Mouse (Mus musculus) limb, embryonic 10.5 days (tissue): ENCODE measurements around the gene Nexn. TPM values are rescaled to one million over a fixed set of nuclear protein-coding genes. Genes with fewer than 3 reads are reported as not detected.

ENCODE experiments used
- DNase-seq: peaks from one replicate; pipeline ENCODE4 v3.0.0-alpha.2; 2017; ENCODE audit warnings: low spot score
- H3K27ac ChIP-seq: fragments of 300-500 bp; sonication (generic); 2 replicates; pipeline ENCODE4 v1.5.1; 2016; ENCODE audit warnings: mild to moderate bottlenecking
- H3K27me3 ChIP-seq: fragments of 300-500 bp; sonication (generic); 2 replicates; pipeline ENCODE4 v1.6.1; 2016; ENCODE audit warnings: low read depth, mild to moderate bottlenecking; ENCODE audit not compliant: poor library complexity, severe bottlenecking
- H3K36me3 ChIP-seq: fragments of 300-500 bp; sonication (generic); 2 replicates; pipeline ENCODE4 v1.6.1; 2016; ENCODE audit warnings: mild to moderate bottlenecking, moderate library complexity
- H3K4me1 ChIP-seq: fragments of 300-500 bp; sonication (generic); 2 replicates; pipeline ENCODE4 v1.6.1; 2016
- H3K4me3 ChIP-seq: fragments of 300-500 bp; sonication (generic); 2 replicates; pipeline ENCODE4 v1.5.1; 2016; ENCODE audit warnings: mild to moderate bottlenecking, moderate library complexity
- H3K9me3 ChIP-seq: fragments of 300-500 bp; sonication (generic); replicated peaks from 2 replicates; pipeline ENCODE4 v1.6.1; 2016; ENCODE audit warnings: mild to moderate bottlenecking
- WGBS: fragments of 180-500 bp; shearing (Covaris S2); methylation state at CpG from one replicate; pipeline ENCODE4 v1.1.7; 2016; 5-methylcytosine and 5-hydroxymethylcytosine counted together
- polyA plus RNA-seq: library from polyadenylated mRNA; unstranded; fragments of >200 nt; fragmentation: Nextera tagmentation; extraction: Ambion mirVana; gene quantifications from 2 replicates; pipeline ENCODE4 v1.2.1, GENCODE M21; 2016

Nexn gene
- polyA plus RNA-seq, 1 experiment from 2014 or later, result 3.0 TPM

DNA sequence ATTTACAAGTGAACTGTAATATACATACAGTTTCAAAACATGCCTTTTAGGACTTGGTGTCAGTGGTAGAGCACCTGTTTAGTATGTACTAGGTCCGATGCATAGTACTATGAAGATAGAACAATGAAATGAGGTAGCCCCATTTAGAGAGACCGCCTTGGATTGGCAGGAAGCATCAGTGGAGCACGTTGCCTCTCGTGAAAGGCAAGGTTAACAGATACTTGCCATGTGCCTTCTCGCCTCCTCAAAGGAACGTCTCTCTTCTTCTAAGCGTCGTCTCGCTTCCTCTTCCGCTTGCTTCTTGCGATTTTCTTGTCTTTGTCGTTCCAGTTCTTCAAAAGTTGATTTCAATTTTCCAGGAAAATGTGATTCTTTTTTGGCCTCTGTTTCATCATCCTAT is 18.4 kb downstream of the Nexn start:
- H3K4me3 ChIP-seq, result no peak overlapping the region
- H3K27ac ChIP-seq, result no peak overlapping the region
- no peaks in the 10 kb centered on the region for H3K9me3 ChIP-seq
- 91% methylated on average over 12 of the region's 12 CpGs for WGBS
- no peaks in the 10 kb centered on the region for H3K27me3 ChIP-seq
- no peak for DNase-seq
- H3K4me1 ChIP-seq, result no peaks in the 10 kb centered on the region
- H3K36me3 ChIP-seq, result no peaks in the 10 kb centered on the region; the same call in 1 of the 2 replicates

DNA sequence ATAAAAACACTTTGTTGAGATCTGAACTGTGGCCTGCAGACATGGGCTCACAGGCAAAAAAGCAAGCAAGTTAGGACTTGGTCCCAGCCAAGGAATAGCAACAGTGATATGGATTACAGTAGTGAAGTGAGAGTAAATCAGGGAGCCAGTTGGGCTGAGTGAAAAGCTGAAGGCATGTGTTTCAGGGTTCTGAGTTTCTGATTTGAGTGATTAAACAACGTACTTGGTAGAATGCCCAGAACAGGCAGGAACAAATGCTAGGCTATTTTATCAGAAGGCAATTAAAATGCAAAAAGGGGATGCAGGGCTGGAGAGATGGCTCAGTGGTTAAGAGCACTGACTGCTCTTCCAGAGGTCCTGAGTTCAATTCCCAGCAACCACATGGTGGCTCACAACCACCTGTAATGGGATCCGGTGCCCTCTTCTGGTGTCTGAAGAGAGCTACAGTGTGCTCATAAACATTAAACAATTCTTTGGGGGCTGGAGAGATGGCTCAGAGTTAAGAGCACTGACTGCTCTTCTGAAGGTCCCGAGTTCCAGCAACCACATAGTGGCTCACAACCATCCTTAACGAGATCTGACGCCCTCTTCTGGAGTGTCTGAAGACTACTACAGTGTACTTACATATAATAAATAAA is 20.8 kb downstream of the Nexn start:
- DNase-seq, result no peak
- H3K27me3 ChIP-seq, result no peaks in the 10 kb centered on the region
- H3K9me3 ChIP-seq, result no peaks in the 10 kb centered on the region
- no peaks in the 10 kb centered on the region for H3K4me1 ChIP-seq
- H3K27ac ChIP-seq, result no peak overlapping the region
- 77% methylated on average over 5 of the region's 5 CpGs for WGBS
- H3K36me3 ChIP-seq, result peaks cover 6% of the 10 kb centered on the region
- no peak overlapping the region for H3K4me3 ChIP-seq

DNA sequence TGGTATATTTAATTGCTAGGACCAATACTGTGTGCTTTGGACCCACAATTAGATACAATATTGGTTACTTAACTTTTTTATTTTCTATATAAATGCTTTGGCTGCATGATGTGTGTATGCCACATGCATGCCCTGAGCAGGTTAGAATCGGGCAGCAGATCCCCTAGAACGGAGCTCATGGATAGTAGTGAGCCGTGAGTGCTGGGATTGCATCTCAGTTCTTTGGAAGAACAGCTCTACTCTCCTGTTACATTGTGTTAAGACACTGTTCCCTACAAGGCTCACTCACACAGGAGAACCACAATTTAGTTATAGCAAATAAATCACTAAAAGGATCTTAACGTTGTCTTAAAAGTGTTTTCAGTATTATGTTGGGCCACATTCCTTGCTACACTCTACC is 22.8 kb downstream of the Nexn start:
- Histone ChIP-seq H3K27ac (no peak overlapping the region), H3K4me1 (no peaks in the 10 kb centered on the region), H3K27me3 (no peaks in the 10 kb centered on the region), H3K36me3 (peaks cover 25% of the 10 kb centered on the region), H3K4me3 (no peak overlapping the region), H3K9me3 (no peaks in the 10 kb centered on the region)
- no peak for DNase-seq
- 72% methylated on average over 4 of the region's 4 CpGs for WGBS

DNA sequence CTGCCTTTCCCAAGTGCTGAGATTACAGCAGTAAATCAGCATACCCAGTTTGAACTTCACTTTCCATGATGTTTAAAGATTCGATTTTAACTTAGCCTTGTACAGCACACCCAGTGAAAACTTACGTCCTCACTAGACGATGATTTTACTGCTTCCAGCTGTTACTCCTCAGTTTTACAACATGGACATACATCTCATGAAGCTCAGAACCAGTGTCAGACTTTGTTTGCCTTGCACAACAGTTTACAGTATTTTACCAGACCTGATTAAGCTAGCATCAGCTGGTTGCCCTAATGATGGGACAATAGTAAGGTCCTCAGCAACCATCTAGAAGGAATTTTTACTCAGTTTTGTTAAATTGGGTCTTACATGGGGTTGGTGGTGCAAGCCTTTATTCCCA is 25.1 kb downstream of the Nexn start:
- Histone ChIP-seq H3K4me3 (no peak overlapping the region), H3K4me1 (no peaks in the 10 kb centered on the region), H3K27me3 (no peaks in the 10 kb centered on the region), H3K36me3 (peaks cover 47% of the 10 kb centered on the region), H3K9me3 (no peaks in the 10 kb centered on the region), H3K27ac (no peak overlapping the region)
- 73% methylated on average over 3 of the region's 3 CpGs for WGBS
- no peak for DNase-seq

DNA sequence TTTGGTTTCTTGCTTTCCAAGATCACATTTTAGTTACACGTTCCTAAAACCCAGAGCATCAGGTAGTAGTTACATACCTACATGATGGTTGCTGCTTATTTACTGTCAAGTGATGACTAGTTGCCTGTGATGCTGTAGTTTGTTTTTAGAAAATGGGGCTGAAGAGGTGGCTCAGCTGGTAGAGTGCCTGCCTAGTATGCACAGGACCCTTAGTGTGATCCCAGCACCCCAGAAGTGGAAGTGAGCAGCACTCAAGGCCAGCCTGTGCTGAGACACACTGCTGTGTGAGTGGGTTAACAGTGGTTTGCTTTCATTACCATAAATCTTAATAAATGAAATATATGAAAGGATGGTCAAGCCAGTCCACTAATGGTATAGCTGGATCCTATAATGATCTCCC is 26.6 kb downstream of the Nexn start:
- H3K4me3 ChIP-seq, result no peak overlapping the region
- peaks cover 62% of the 10 kb centered on the region for H3K36me3 ChIP-seq
- no peaks in the 10 kb centered on the region for H3K9me3 ChIP-seq
- no peak for DNase-seq
- 100% methylated on average over 1 of the region's 1 CpGs for WGBS
- no peak overlapping the region for H3K27ac ChIP-seq
- H3K4me1 ChIP-seq, result no peaks in the 10 kb centered on the region
- H3K27me3 ChIP-seq, result no peaks in the 10 kb centered on the region

DNA sequence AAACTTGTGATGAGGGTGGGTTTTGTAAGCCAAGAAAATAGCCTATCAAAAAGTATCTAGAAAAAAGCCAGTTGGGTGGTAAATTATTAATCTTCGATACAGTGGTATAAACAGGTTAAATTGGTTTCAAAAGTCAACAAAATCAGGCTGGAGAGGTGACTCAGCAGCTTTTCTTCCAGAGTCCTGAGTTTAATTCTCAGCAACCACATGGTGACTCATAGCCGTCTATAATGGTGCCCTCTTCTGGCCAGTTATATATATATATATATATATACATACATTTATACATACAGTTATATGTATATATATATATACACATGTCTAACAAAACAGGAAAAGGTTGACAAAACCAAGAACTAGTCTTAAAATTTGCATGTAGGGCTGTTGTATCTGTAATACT is 27.3 kb downstream of the Nexn start:
- 78% methylated on average over 2 of the region's 2 CpGs for WGBS
- Histone ChIP-seq H3K27me3 (no peaks in the 10 kb centered on the region), H3K9me3 (no peaks in the 10 kb centered on the region), H3K27ac (no peak overlapping the region), H3K36me3 (peaks cover 69% of the 10 kb centered on the region), H3K4me3 (no peak overlapping the region), H3K4me1 (no peaks in the 10 kb centered on the region)
- DNase-seq, result no peak

DNA sequence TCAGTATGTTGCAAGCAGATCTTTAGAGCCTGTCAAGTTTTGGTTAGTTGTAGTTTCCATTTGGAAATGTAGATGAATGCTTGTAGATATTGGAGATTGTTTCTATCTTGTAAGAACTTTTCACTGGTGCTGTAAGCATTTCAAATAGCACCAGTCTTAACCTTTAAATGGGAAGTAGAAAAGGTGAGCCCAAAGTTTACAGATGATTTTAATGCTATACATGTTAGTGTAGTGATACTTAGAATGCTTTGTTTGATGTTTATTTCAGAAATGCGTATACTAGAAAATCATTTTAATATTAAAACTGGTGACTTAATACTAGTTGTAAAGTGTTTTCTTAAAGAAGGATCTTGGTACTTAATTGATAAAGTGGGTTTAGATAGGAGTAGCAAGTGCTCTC is 30.3 kb downstream of the Nexn start:
- H3K27me3 ChIP-seq, result no peaks in the 10 kb centered on the region
- no peak for DNase-seq
- H3K9me3 ChIP-seq, result no peaks in the 10 kb centered on the region
- 95% methylated on average over 1 of the region's 1 CpGs for WGBS
- peaks cover 97% of the 10 kb centered on the region for H3K36me3 ChIP-seq
- no peak overlapping the region for H3K4me3 ChIP-seq
- H3K27ac ChIP-seq, result no peak overlapping the region
- no peaks in the 10 kb centered on the region for H3K4me1 ChIP-seq

DNA sequence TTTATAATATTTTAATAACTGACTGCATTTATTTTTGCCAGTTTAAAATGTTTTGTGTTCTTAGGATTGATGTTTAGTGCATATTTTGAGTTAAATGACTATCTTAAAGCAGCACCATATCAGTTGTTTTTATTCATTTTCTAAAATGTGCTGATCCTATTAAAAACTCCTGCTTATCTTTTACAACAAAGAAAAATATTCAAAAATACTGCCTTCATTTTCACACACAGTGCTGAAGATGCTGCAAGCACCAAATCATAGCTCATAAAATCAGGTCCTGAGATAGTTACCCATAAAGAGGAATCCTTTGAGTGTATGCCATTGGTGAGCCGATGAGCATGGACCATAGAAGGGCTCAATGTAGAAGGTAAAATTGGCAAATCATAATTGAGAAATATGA is 30.9 kb downstream of the Nexn start:
- 97% methylated on average over 1 of the region's 1 CpGs for WGBS
- Histone ChIP-seq H3K36me3 (peaks cover 98% of the 10 kb centered on the region), H3K27ac (no peak overlapping the region), H3K9me3 (no peaks in the 10 kb centered on the region), H3K27me3 (no peaks in the 10 kb centered on the region), H3K4me1 (no peaks in the 10 kb centered on the region), H3K4me3 (no peak overlapping the region)
- no peak for DNase-seq

DNA sequence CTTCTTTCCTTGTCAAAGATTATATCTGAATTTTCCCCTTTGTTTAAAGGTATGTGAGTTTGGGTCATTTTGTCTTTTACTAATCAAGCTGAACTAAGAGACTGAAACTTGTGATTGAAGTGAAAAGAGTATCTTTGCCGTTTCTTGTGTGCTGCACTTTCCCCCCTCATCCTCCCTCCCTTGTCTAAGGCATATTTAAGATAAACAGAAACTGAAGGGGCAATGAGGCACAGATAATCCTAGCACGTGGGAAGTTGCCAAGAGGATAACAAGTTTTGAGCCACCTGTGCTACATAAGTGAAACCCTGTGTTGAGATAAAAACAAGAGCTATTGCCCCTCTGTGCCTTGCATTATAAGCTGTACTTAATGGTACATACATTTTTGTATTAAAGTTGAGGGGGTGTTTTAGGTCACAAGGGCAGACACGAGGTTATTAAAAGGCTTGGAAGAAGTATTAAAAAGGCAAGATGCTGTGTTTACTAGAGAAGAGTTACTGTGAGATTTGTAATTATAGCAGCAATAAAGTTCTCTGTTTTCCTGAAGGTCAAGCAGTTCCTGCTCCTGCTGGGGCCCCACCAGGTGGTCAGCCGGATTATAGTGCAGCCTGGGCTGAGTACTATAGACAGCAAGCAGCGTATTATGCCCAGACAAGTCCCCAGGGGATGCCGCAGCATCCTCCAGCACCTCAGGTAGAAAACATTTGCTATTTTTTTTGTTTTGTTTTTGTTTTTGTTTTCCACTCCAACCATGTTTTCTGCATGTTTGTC is 34.6 kb downstream of the Nexn start:
- H3K4me3 ChIP-seq, result no peak overlapping the region
- 73% methylated on average over 6 of the region's 6 CpGs for WGBS
- H3K36me3 ChIP-seq, result peaks cover 100% of the 10 kb centered on the region

DNA sequence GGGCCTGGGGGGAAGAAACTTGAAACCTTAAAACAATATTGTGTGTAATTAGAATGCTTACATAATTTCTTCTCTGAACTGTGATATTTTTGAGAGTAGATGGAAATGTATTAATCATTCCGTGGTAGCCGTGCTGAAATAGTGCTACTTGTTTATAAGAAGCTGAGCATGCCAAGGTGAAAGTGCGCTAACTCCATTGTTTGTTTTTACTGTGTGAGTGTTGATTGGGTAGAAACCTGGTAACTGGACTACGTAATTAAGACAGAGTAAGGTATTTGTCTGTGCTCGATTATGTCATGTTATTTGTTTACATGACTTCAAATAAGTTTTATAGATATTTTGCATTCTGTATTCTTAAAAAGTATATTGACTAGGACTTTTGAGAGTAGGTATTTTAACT is 36.9 kb downstream of the Nexn start:
- no peak for DNase-seq
- Histone ChIP-seq H3K36me3 (peaks cover 100% of the 10 kb centered on the region), H3K27ac (no peak overlapping the region), H3K27me3 (no peaks in the 10 kb centered on the region), H3K4me3 (no peak overlapping the region), H3K4me1 (no peaks in the 10 kb centered on the region), H3K9me3 (no peaks in the 10 kb centered on the region)
- 95% methylated on average over 5 of the region's 5 CpGs for WGBS

More for the DNA sequence above, 34.6 kb downstream of the Nexn start:
- Histone ChIP-seq H3K27ac (no peak overlapping the region), H3K9me3 (no peaks in the 10 kb centered on the region), H3K4me1 (no peaks in the 10 kb centered on the region), H3K27me3 (no peaks in the 10 kb centered on the region)
- DNase-seq, result no peak

DNA sequence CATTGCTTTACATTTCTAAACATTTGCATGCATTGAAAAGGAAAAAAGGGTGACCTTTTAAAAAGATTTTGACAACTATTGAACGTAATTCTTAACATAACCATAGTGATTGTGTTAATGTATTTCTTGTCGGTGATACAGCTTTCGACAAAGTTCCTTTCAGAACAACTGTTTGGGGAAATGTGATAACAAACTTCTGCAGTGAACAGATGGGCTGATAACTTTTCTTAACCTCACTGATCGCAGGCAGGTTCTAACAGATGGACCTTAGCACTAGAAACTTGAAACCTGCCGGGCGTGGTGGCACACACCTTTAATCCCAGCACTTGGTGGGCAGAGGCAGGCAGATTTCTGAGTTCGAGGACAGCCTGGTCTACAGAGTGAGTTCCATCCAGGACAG is 37.3 kb downstream of the Nexn start:
- Histone ChIP-seq H3K4me3 (no peak overlapping the region), H3K36me3 (peaks cover 100% of the 10 kb centered on the region), H3K4me1 (no peaks in the 10 kb centered on the region), H3K27me3 (no peaks in the 10 kb centered on the region), H3K9me3 (no peaks in the 10 kb centered on the region), H3K27ac (no peak overlapping the region)
- 95% methylated on average over 7 of the region's 7 CpGs for WGBS
- DNase-seq, result no peak

DNA sequence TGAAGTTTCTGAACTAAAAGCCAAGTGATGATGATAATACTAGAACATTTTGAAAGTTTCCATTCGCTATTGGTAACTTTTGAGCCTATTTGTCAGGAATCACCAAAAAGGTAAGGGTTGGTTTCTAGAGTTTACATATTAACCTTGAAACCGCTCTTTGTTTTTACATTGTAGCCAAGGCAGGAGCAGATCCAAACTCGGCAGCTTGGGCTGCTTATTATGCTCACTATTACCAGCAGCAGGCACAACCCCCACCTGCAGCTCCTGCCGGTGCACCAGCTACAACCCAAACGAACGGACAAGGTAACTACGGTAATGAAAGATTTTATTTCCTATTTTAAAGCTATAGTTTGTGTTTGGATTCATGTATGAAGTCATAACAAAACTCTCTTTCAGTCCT is 40.2 kb downstream of the Nexn start:
- 94% methylated on average over 7 of the region's 7 CpGs for WGBS
- Histone ChIP-seq H3K4me1 (no peaks in the 10 kb centered on the region), H3K4me3 (no peak overlapping the region), H3K27ac (no peak overlapping the region), H3K27me3 (no peaks in the 10 kb centered on the region), H3K9me3 (no peaks in the 10 kb centered on the region), H3K36me3 (peaks cover 100% of the 10 kb centered on the region)
- no peak for DNase-seq

DNA sequence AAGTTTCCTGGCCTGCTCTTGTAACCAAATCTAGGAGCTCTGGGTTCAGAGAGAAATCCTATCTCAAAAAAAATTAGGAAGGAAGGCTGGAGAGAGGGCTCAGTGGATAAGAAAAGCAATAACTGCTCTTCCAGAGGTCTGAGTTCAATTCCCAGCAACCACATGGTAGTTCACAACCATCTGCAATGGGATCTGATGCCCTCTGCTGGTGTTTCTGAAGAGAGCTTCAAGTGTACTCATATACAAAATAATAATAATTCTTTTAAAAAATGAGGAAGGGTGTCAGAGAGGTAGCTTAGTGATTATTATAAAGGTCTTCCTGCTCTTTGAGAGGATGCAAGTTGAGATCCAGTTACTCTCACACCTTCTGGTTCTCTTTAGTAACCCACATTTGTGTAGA is 41.2 kb downstream of the Nexn start:
- H3K9me3 ChIP-seq, result no peaks in the 10 kb centered on the region
- H3K4me1 ChIP-seq, result no peaks in the 10 kb centered on the region
- peaks cover 100% of the 10 kb centered on the region for H3K36me3 ChIP-seq
- H3K4me3 ChIP-seq, result no peak overlapping the region
- DNase-seq, result no peak
- no peaks in the 10 kb centered on the region for H3K27me3 ChIP-seq
- no peak overlapping the region for H3K27ac ChIP-seq
